Mouse (Mus musculus) myocyte (in vitro differentiated cells): ENCODE measurements around the gene Upp2. TPM values are rescaled to one million over a fixed set of nuclear protein-coding genes. Genes with fewer than 3 reads are reported as not detected.
A peak's percentile ranks its signal among the peaks of the same experiment; 100 is the strongest.

ENCODE experiments used
- H3K27me3 ChIP-seq: one replicate; pipeline ENCODE4 v1.6.1; 2011; ENCODE audit not compliant: control insufficient read depth, insufficient read depth, insufficient read length
- H3K36me3 ChIP-seq: one replicate; pipeline ENCODE4 v1.6.1; 2011; ENCODE audit not compliant: control insufficient read depth, insufficient read depth
- H3K4me2 ChIP-seq: one replicate; pipeline ENCODE4 v1.6.1; 2011; ENCODE audit warnings: low read depth, control low read depth
- H3K4me3 ChIP-seq: one replicate; pipeline ENCODE4 v1.5.1; 2011; ENCODE audit warnings: mild to moderate bottlenecking, control low read depth, moderate library complexity
- H3K79me2 ChIP-seq: one replicate; pipeline ENCODE4 v1.6.1; 2011; ENCODE audit not compliant: control insufficient read depth, insufficient read depth
- H3ac ChIP-seq: one replicate; pipeline ENCODE4 v1.6.1; 2011; ENCODE audit not compliant: control insufficient read depth, insufficient read length
- CEBPB ChIP-seq: IDR thresholded peaks from 2 replicates; pipeline ENCODE4 v1.6.1; 2011; ENCODE audit warnings: mild to moderate bottlenecking, moderate library complexity; ENCODE audit not compliant: poor library complexity, insufficient read depth, severe bottlenecking
- E2F4 ChIP-seq: IDR thresholded peaks from one replicate; pipeline ENCODE4 v1.6.1; 2011; ENCODE audit warnings: mild to moderate bottlenecking, control low read depth, moderate library complexity; ENCODE audit not compliant: insufficient read depth
- MAX ChIP-seq: IDR thresholded peaks from one replicate; pipeline ENCODE4 v1.6.1; 2011; ENCODE audit warnings: low read depth, mild to moderate bottlenecking, control low read depth
- MYOD1 ChIP-seq, 3 experiments: IDR thresholded peaks; one replicate each; pipeline ENCODE4 v1.6.1; 2011; ENCODE audit warnings: control low read depth in 2 of 3, low read depth in 2 of 3, mild to moderate bottlenecking in 2 of 3, moderate library complexity in 1 of 3; ENCODE audit not compliant: insufficient read length in 2 of 3, control insufficient read depth in 1 of 3
- MYOG ChIP-seq, 3 experiments: IDR thresholded peaks; one replicate each; pipeline ENCODE4 v1.6.1; 2011; ENCODE audit warnings: control low read depth in 2 of 3, low read depth in 2 of 3, mild to moderate bottlenecking in 2 of 3; ENCODE audit not compliant: insufficient read length in 2 of 3, control insufficient read depth in 1 of 3, insufficient read depth in 1 of 3
- POLR2A ChIP-seq: IDR thresholded peaks from one replicate; pipeline ENCODE4 v1.6.1; 2011; ENCODE audit warnings: low read depth, mild to moderate bottlenecking, control low read depth, moderate library complexity; ENCODE audit not compliant: insufficient read length
- POLR2AphosphoS2 ChIP-seq: IDR thresholded peaks from one replicate; pipeline ENCODE4 v1.6.1; 2011; ENCODE audit warnings: low read depth, control low read depth; ENCODE audit not compliant: insufficient read length
- REST ChIP-seq: IDR thresholded peaks from one replicate; pipeline ENCODE4 v1.6.1; 2011; ENCODE audit warnings: mild to moderate bottlenecking, control low read depth, moderate library complexity; ENCODE audit not compliant: insufficient read depth, insufficient read length
- SRF ChIP-seq: IDR thresholded peaks from one replicate; pipeline ENCODE4 v1.6.1; 2011; ENCODE audit warnings: low read depth; ENCODE audit not compliant: control insufficient read depth, insufficient read length
- TCF12 ChIP-seq: IDR thresholded peaks from one replicate; pipeline ENCODE4 v1.6.1; 2011; ENCODE audit warnings: mild to moderate bottlenecking, control low read depth; ENCODE audit not compliant: poor library complexity, insufficient read depth, severe bottlenecking
- TCF3 ChIP-seq: IDR thresholded peaks from one replicate; pipeline ENCODE4 v1.6.1; 2011; ENCODE audit warnings: low read depth, control low read depth; ENCODE audit not compliant: insufficient read length
- USF1 ChIP-seq: IDR thresholded peaks from one replicate; pipeline ENCODE4 v1.6.1; 2011; ENCODE audit warnings: low read depth, mild to moderate bottlenecking, control low read depth, moderate library complexity
- polyA plus RNA-seq: library from polyadenylated mRNA; unstranded; fragments of >200 nt; fragmentation: generic; extraction: Trizol; gene quantifications from one replicate; pipeline ENCODE4 v1.2.1, GENCODE M21; 2012; ENCODE audit warnings: missing spikeins

The Upp2 gene
- polyA plus RNA-seq, 1 experiment: 8.3 TPM

DNA sequence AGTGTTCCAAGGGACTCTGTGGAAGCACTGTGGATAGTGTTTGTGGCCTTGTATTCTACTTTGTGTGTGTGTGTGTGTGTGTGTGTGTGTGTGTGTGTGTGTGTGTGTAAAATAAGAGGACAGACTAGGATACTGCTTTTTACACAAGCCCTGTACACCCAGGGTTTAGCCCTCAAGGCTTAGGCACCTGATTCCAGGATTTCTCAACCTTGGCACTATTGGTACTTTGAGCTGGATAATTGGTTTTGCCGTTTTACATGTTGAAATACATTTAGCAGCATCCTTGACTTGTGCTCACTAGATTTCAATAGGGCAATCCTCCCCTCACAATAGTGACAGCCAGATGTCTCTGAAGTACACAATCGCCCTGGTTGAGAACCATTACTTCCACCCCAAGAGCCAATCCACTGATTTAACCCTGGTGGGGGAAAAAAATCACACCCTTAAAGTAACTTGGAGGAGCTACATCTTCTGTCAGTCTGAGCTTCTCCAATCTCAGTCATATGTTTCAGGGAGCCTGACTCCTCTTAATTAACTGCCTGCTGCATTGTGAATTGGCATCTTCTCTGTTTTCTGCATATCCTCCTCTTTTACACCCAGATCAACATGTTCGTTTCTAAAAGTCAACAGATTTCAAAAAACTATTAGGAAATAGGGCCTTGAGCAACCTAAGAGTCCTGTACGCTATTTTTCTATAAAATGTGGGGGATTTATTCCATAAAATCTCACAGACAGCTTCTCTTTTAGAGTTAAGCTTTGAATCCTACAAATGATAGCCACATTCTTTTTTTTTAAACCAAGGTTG lies 1.9 kb downstream of the Upp2 start:
- Histone ChIP-seq H3K4me2 (peak overlapping the region; percentile 90), H3K36me3 (no peaks in the 10 kb centered on the region), H3K27me3 (no peaks in the 10 kb centered on the region), H3ac (no peak overlapping the region), H3K4me3 (peak overlapping the region; percentile 63), H3K79me2 (peaks cover 49% of the 10 kb centered on the region)
- TF ChIP-seq POLR2AphosphoS2 (no peak), MYOG (IDR thresholded peaks at IDR 0.05; ENCODE audit: control insufficient read depth in 1 of 3, insufficient read depth in 1 of 3, insufficient read length in 2 of 3, low read depth in 2 of 3) (no peak), REST (no peak), CEBPB (no peak), POLR2A (no peak), E2F4 (no peak), USF1 (no peak)

DNA sequence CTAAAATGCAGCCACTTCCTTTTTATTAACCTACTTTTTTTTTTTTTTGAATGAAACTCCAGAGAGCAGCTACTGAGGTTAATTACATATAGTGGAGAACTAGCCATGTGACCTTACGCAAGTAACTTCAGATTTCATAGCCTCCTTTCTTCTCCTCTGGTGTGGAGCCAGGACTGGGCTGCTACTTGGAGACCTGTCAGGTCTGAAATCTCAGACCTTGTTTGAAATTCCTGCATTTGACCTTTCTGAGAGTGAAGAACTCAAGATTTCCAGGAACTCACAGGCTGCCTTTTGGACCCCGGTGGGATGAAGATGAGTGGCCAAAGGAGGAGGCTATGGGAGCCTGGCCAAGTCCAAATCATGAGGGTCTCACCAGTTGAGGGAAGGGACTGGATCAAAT lies 7.1 kb downstream of the Upp2 start:
- peaks cover 9% of the 10 kb centered on the region for H3K79me2 ChIP-seq
- H3ac ChIP-seq: no peak overlapping the region
- no peaks in the 10 kb centered on the region for H3K36me3 ChIP-seq
- no peak overlapping the region for H3K4me2 ChIP-seq
- H3K27me3 ChIP-seq: no peaks in the 10 kb centered on the region
- no peak for TF ChIP-seq SRF
- no peak for TF ChIP-seq POLR2A
- H3K4me3 ChIP-seq: no peak overlapping the region

DNA sequence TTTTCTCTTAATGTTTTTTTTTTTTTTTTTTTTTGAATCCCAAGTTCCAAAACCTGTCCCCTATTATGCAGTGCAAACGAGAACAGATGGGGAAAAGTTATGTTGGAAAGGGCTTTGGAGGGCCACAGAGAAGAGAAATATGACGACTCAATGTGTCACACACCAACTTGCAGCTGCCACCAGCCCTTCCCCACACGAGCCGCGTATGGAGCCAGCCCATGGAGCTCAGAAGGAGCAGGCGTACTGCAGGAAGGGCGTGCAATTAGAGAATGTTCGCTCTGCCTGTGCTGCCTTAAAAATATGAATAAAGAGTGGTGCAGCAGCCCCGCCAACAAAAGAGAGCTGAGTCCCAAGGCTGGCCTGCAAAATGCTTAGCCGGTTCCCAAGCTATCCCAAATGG lies 19.2 kb downstream of the Upp2 start:
- peak in 2 of 3 experiments; percentile 77 to 92 for TF ChIP-seq MYOG (IDR thresholded peaks at IDR 0.05; ENCODE audit: control insufficient read depth in 1 of 3, insufficient read depth in 1 of 3, insufficient read length in 2 of 3, low read depth in 2 of 3)
- no peak for TF ChIP-seq USF1
- no peak for TF ChIP-seq MAX
- no peak for TF ChIP-seq TCF12
- no peak for TF ChIP-seq CEBPB
- TF ChIP-seq TCF3: peak; percentile 25
- no peak for TF ChIP-seq POLR2AphosphoS2
- TF ChIP-seq POLR2A: no peak
- TF ChIP-seq MYOD1 (IDR thresholded peaks at IDR 0.05; ENCODE audit: control insufficient read depth in 1 of 3, insufficient read length in 2 of 3, low read depth in 2 of 3): peak; percentile 47 to 94 (median 91)
- TF ChIP-seq SRF: no peak
- no peak for TF ChIP-seq REST
- no peak for TF ChIP-seq E2F4
- no peak overlapping the region for H3K4me3 ChIP-seq
- H3K4me2 ChIP-seq: peak overlapping the region; percentile 54

DNA sequence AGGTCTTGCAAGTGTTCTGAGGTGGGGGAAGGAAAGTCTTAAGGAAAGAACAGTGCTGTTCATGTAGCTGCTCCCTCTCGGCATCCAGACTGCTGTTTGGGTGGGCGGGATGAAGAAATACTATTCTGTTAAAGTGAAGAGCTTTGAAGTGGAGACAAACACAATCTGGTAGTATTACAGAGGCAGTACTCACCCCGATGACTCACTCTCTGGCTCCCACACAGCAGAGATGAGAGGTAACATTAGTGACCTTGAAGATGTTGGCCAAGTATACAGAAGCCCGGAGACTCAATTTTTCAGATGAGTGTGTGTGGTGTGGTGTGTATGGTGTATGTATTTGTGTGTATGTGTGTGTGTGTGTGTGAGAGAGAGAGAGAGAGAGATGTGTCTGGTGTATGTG lies 22.5 kb downstream of the Upp2 start:
- Histone ChIP-seq H3K4me3 (no peak overlapping the region), H3ac (no peak overlapping the region), H3K4me2 (peak overlapping the region; percentile 76), H3K79me2 (no peaks in the 10 kb centered on the region), H3K27me3 (no peaks in the 10 kb centered on the region), H3K36me3 (no peaks in the 10 kb centered on the region)
- TF ChIP-seq SRF (no peak), USF1 (no peak), MYOG (IDR thresholded peaks at IDR 0.05; ENCODE audit: control insufficient read depth in 1 of 3, insufficient read depth in 1 of 3, insufficient read length in 2 of 3, low read depth in 2 of 3) (no peak), TCF3 (no peak), CEBPB (peak; percentile 47; the same call in 1 of the 2 replicates), MYOD1 (IDR thresholded peaks at IDR 0.05; ENCODE audit: control insufficient read depth in 1 of 3, insufficient read length in 2 of 3, low read depth in 2 of 3) (no peak)

More for the DNA sequence above, 19.2 kb downstream of the Upp2 start:
- no peak overlapping the region for H3ac ChIP-seq
- H3K27me3 ChIP-seq: no peaks in the 10 kb centered on the region
- no peaks in the 10 kb centered on the region for H3K79me2 ChIP-seq
- H3K36me3 ChIP-seq: no peaks in the 10 kb centered on the region

DNA sequence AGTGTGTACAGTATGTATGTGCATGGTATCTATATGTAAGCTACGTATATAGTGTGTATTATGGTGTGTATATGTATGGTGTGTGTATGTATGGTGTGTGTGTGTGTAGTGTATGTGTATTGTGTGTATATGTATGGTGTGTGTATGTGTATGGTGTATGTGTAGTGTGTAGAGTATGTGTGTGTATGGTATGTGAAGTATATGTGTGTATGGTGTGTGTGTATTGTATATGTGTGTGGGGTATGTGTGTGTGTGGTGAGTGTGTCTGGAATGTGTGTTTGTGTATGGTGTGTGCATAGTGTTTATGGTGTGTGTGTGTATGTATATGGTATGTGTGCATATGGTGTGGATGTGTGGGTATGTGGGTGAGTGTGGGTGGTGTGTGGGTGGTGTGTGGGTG lies 23.0 kb downstream of the Upp2 start:
- TF ChIP-seq TCF3 (no peak), E2F4 (no peak), MAX (no peak), MYOG (IDR thresholded peaks at IDR 0.05; ENCODE audit: control insufficient read depth in 1 of 3, insufficient read depth in 1 of 3, insufficient read length in 2 of 3, low read depth in 2 of 3) (no peak), POLR2A (no peak), REST (no peak), POLR2AphosphoS2 (no peak), SRF (no peak), USF1 (no peak), TCF12 (no peak), MYOD1 (IDR thresholded peaks at IDR 0.05; ENCODE audit: control insufficient read depth in 1 of 3, insufficient read length in 2 of 3, low read depth in 2 of 3) (no peak)
- no peak overlapping the region for H3K4me3 ChIP-seq
- H3K4me2 ChIP-seq: peak overlapping the region; percentile 76
- no peaks in the 10 kb centered on the region for H3K27me3 ChIP-seq
- no peaks in the 10 kb centered on the region for H3K36me3 ChIP-seq
- H3K79me2 ChIP-seq: no peaks in the 10 kb centered on the region
- H3ac ChIP-seq: no peak overlapping the region
